Mouse (Mus musculus) hindbrain, postnatal 0 days (tissue): Measurements from ENCODE around the gene Gkap1. TPM values are rescaled to one million over a fixed set of nuclear protein-coding genes. Genes with fewer than 3 reads are reported as not detected.

Experiments used
- ATAC-seq: fragments of 200-750 bp; cut with Nextera tagmentation; 2 replicates; pipeline ENCODE4 v1.8.0; 2017; ENCODE audit warnings: mild to moderate bottlenecking, moderate TSS enrichment, moderate library complexity
- DNase-seq: peaks from one replicate; pipeline ENCODE4 v3.0.0-alpha.2; 2015; ENCODE audit warnings: low spot score
- H3K27ac ChIP-seq: fragments of 300-500 bp; sonication (generic); 2 replicates; pipeline ENCODE4 v1.5.1; 2014; ENCODE audit warnings: mild to moderate bottlenecking
- H3K27me3 ChIP-seq: fragments of 300-500 bp; sonication (generic); 2 replicates; pipeline ENCODE4 v1.6.1; 2014; ENCODE audit warnings: low read length, mixed read lengths; ENCODE audit not compliant: insufficient read depth
- H3K36me3 ChIP-seq: fragments of 300-500 bp; sonication (generic); 2 replicates; pipeline ENCODE4 v1.6.1; 2014; ENCODE audit warnings: low read length, mixed read lengths; ENCODE audit not compliant: insufficient read depth
- H3K4me1 ChIP-seq: fragments of 300-500 bp; sonication (generic); 2 replicates; pipeline ENCODE4 v1.6.1; 2014; ENCODE audit warnings: antibody characterized with exemption, low read length, mixed read lengths; ENCODE audit not compliant: insufficient read depth
- H3K4me2 ChIP-seq: fragments of 300-500 bp; sonication (generic); 2 replicates; pipeline ENCODE4 v1.6.1; 2014; ENCODE audit warnings: low read depth, mild to moderate bottlenecking, low read length, moderate library complexity, mixed read lengths
- H3K4me3 ChIP-seq: fragments of 300-500 bp; sonication (generic); 2 replicates; pipeline ENCODE4 v1.5.1; 2014; ENCODE audit warnings: low read length
- H3K9ac ChIP-seq: fragments of 300-500 bp; sonication (generic); replicated peaks from 2 replicates; pipeline ENCODE4 v1.6.1; 2014; ENCODE audit warnings: mild to moderate bottlenecking, low read length, moderate library complexity, mixed read lengths
- H3K9me3 ChIP-seq: fragments of 300-500 bp; sonication (generic); 2 replicates; pipeline ENCODE4 v1.6.1; 2016; ENCODE audit warnings: low read length, mixed read lengths
- CTCF ChIP-seq: IDR thresholded peaks from 2 replicates; pipeline ENCODE4 v1.5.1; 2016; ENCODE audit warnings: antibody characterized with exemption, control low read depth, low read depth
- WGBS: fragments of 180-500 bp; shearing (Covaris S2); extraction: QIAGEN DNeasy Blood & Tissue Kit; methylation state at CpG from one replicate; pipeline ENCODE4 v1.1.7; 2014; 5-methylcytosine and 5-hydroxymethylcytosine counted together
- polyA plus RNA-seq: library from polyadenylated mRNA; unstranded; fragments of >200 nt; fragmentation: Nextera tagmentation; extraction: Ambion mirVana; gene quantifications from 2 replicates; pipeline ENCODE4 v1.2.1, GENCODE M21; 2015
- total RNA-seq: library from RNA; depleted of rRNA; stranded (reverse); fragments of >200 nt; gene quantifications from 2 replicates; pipeline ENCODE4 v1.2.3, GENCODE M21; 2014

The Gkap1 gene
- total and polyA plus RNA-seq, 2 experiments from 2014 or later = 18.6 to 39.5 TPM

DNA sequence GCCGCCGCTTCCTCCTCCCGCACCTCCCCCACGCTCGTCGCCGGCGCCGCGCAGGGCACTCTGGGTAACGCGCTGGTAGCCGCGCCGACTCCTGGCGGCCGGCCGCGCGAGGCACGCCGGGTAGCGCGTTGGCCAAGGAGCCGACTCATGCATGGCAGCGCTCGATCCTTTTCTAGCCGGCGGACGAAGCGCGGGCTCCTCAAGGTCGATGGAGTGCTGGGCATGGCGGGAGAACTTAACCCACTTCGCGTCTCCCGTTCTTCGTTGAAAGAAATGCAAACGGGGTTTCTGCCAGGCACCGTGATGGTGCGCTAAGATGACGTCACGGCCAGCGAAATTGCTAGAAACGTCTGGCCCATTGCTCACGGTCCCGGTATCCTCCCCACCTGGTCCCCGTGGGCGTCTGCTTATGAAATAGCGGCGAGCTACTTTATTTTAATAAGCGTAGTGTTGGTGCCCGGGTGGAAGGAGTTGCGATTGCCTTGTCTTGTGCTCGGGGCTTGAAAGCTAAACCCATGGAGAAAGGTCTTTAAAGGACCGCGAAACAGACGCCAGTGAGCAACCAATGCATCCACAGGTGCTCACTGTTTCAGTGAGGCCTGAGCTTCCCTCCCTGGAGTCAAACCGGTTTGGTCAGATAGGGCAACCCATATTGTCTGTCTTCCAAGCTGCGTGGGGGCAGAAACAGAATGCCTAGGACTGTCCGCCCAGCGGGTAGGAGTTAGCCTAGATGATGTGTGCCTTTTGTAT, 59.7 kb downstream of the Gkap1 start, which contains the start of gene Ubqln1:
Gene Ubqln1 (minus strand): TSS at position 62 of the 750 bp plus-strand sequence.
- Histone ChIP-seq H3K9me3 (no peaks in the 10 kb centered on the region), H3K27ac (peak within 1 kb of the TSS; percentile 87), H3K4me2 (peak within 1 kb of the TSS; percentile 68), H3K4me3 (peak within 1 kb of the TSS; percentile 93), H3K27me3 (no peaks in the 10 kb centered on the region), H3K36me3 (no peaks in the 10 kb centered on the region), H3K9ac (peak within 1 kb of the TSS; percentile 83), H3K4me1 (peaks cover 14% of the 10 kb centered on the region)
- peak; percentile 95 for DNase-seq
- peak; percentile 95 for ATAC-seq
- WGBS = 2% methylated on average over 62 of the region's 62 CpGs
- TF ChIP-seq CTCF = 0 out of 2 replicates have a peak, but pooled peaks have one; percentile 23

DNA sequence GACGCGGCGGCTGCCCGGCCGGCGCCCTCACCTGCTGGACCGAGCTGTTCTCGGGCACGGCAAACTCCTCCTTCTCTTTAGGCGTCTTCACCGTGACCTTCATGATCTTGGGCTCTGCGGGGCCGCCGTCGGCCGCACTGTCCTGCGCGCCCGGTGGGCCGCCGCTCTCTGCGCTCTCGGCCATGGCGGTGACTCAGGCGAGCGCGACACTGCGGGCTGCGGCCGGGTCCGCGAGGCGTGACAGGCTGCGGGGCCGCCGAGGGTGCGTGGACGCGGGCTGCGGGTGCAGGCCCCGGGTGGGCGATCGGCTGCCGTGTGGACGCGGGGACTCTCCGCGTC, 60.3 kb downstream of the Gkap1 start:
- Histone ChIP-seq H3K4me1 (peaks cover 15% of the 10 kb centered on the region), H3K27ac (peak overlapping the region; percentile 87), H3K9me3 (no peaks in the 10 kb centered on the region), H3K4me2 (peak overlapping the region; percentile 68), H3K4me3 (peak overlapping the region; percentile 93), H3K36me3 (no peaks in the 10 kb centered on the region), H3K9ac (peak overlapping the region; percentile 83), H3K27me3 (no peaks in the 10 kb centered on the region)
- ATAC-seq = no peak; the same call in 1 of the 2 replicates
- no peak for TF ChIP-seq CTCF
- 1% methylated on average over 31 of the region's 48 CpGs for WGBS
- DNase-seq = no peak

- 2% methylated on average over 48 of the region's 49 CpGs for WGBS
- Histone ChIP-seq H3K27me3 (no peaks in the 10 kb centered on the region), H3K36me3 (no peaks in the 10 kb centered on the region), H3K4me1 (peaks cover 15% of the 10 kb centered on the region), H3K9me3 (no peaks in the 10 kb centered on the region), H3K27ac (peak overlapping the region; percentile 87), H3K4me2 (peak overlapping the region; percentile 68), H3K9ac (peak overlapping the region; percentile 83), H3K4me3 (peak overlapping the region; percentile 93)
- ATAC-seq (peak; percentile 56), DNase-seq (peak; percentile 22)
- no peak for TF ChIP-seq CTCF
These were observed 60.9 kb downstream of the Gkap1 start for GRCm38 (mm10) chr13:58214346-58215252.

- TF ChIP-seq CTCF = no peak
These were observed 61.7 kb downstream of the Gkap1 start for GRCm38 (mm10) chr13:58213801-58214200.

GRCm38 (mm10) chr13:58212530-58212929, 63.0 kb downstream of the Gkap1 start:
- Histone ChIP-seq H3K4me3 (no peak overlapping the region), H3K4me2 (no peak overlapping the region), H3K27me3 (no peaks in the 10 kb centered on the region), H3K27ac (no peak overlapping the region), H3K4me1 (peaks cover 15% of the 10 kb centered on the region), H3K36me3 (no peaks in the 10 kb centered on the region), H3K9ac (no peak overlapping the region), H3K9me3 (no peaks in the 10 kb centered on the region)
- WGBS = 80% methylated on average over 2 of the region's 2 CpGs
- no peak for ATAC-seq
- no peak for TF ChIP-seq CTCF
- DNase-seq = no peak

More at GRCm38 (mm10) chr13:58213801-58214200, 61.7 kb downstream of the Gkap1 start:
- H3K27ac ChIP-seq = no peak overlapping the region
- H3K4me3 ChIP-seq = peak overlapping the region; percentile 93
- no peaks in the 10 kb centered on the region for H3K27me3 ChIP-seq
- no peaks in the 10 kb centered on the region for H3K36me3 ChIP-seq
- DNase-seq = no peak
- 65% methylated on average over 8 of the region's 8 CpGs for WGBS
- ATAC-seq = no peak
- peak overlapping the region; percentile 68 for H3K4me2 ChIP-seq
- peaks cover 15% of the 10 kb centered on the region for H3K4me1 ChIP-seq
- H3K9me3 ChIP-seq = no peaks in the 10 kb centered on the region
- H3K9ac ChIP-seq = no peak overlapping the region

GRCm38 (mm10) chr13:58210441-58210840, 65.1 kb downstream of the Gkap1 start:
- Histone ChIP-seq H3K4me3 (no peak overlapping the region), H3K4me2 (no peak overlapping the region), H3K4me1 (peaks cover 15% of the 10 kb centered on the region), H3K9me3 (no peaks in the 10 kb centered on the region), H3K9ac (no peak overlapping the region), H3K27me3 (no peaks in the 10 kb centered on the region), H3K36me3 (no peaks in the 10 kb centered on the region), H3K27ac (no peak overlapping the region)
- no peak for TF ChIP-seq CTCF
- ATAC-seq = no peak
- no peak for DNase-seq
- 65% methylated on average over 5 of the region's 5 CpGs for WGBS
